Mouse (Mus musculus) forebrain, embryonic 16.5 days (tissue): ENCODE measurements around the gene Det1. TPM values are rescaled to one million over a fixed set of nuclear protein-coding genes. Genes with fewer than 3 reads are reported as not detected.
A peak's percentile ranks its signal among the peaks of the same experiment; 100 is the strongest.

Source experiments
- ATAC-seq: fragments of 200-750 bp; cut with Nextera tagmentation; 2 replicates; pipeline ENCODE4 v1.8.0; 2017; ENCODE audit warnings: mild to moderate bottlenecking, moderate library complexity
- H3K27ac ChIP-seq: fragments of 300-500 bp; sonication (generic); 2 replicates; pipeline ENCODE4 v1.5.1; 2014; ENCODE audit warnings: low read length, control low read depth
- H3K27me3 ChIP-seq: fragments of 300-500 bp; sonication (generic); replicated peaks from 2 replicates; pipeline ENCODE4 v1.6.1; 2014; ENCODE audit warnings: low read length; ENCODE audit not compliant: control insufficient read depth, insufficient read depth
- H3K36me3 ChIP-seq: fragments of 300-500 bp; sonication (generic); 2 replicates; pipeline ENCODE4 v1.6.1; 2014; ENCODE audit not compliant: control insufficient read depth, insufficient read depth
- H3K4me1 ChIP-seq: fragments of 300-500 bp; sonication (generic); replicated peaks from 2 replicates; pipeline ENCODE4 v1.6.1; 2014; ENCODE audit warnings: low read length; ENCODE audit not compliant: control insufficient read depth, insufficient read depth
- H3K4me2 ChIP-seq: fragments of 300-500 bp; sonication (generic); 2 replicates; pipeline ENCODE4 v1.6.1; 2014; ENCODE audit warnings: mild to moderate bottlenecking, low read length, control low read depth
- H3K4me3 ChIP-seq: fragments of 300-500 bp; sonication (generic); replicated peaks from 2 replicates; pipeline ENCODE4 v1.5.1; 2014; ENCODE audit warnings: mild to moderate bottlenecking, low read length, control low read depth
- H3K9ac ChIP-seq: fragments of 300-500 bp; sonication (generic); replicated peaks from 2 replicates; pipeline ENCODE4 v1.6.1; 2014; ENCODE audit warnings: low read depth, low read length, control low read depth
- H3K9me3 ChIP-seq: fragments of 300-500 bp; sonication (generic); 2 replicates; pipeline ENCODE4 v1.6.1; 2016; ENCODE audit warnings: low read length; ENCODE audit not compliant: control insufficient read depth
- WGBS: fragments of 180-500 bp; shearing (Covaris S2); extraction: QIAGEN DNeasy Blood & Tissue Kit; methylation state at CpG from one replicate; pipeline ENCODE4 v1.1.7; 2014; 5-methylcytosine and 5-hydroxymethylcytosine counted together
- polyA plus RNA-seq: library from polyadenylated mRNA; unstranded; fragments of >200 nt; fragmentation: Nextera tagmentation; extraction: Ambion mirVana; gene quantifications from 2 replicates; pipeline ENCODE4 v1.2.1, GENCODE M21; 2015

Gene Det1
- polyA plus RNA-seq = 16.3 and 17.5 TPM in 2 replicates

GRCm38 (mm10) chr7:78846737-78847434 lies at the start of gene Det1:
Det1 (minus strand) TSS chr7:78847263.
- peaks cover 17% of the 10 kb centered on the region for H3K36me3 ChIP-seq
- ATAC-seq = peak; percentile 97
- H3K27me3 ChIP-seq = 0 out of 2 replicates have a peak, but pooled peaks cover 3% of the 10 kb centered on the region
- under 1% methylated on average over 54 of the region's 54 CpGs for WGBS
- peak within 1 kb of the TSS; percentile 68 for H3K4me3 ChIP-seq
- H3K9me3 ChIP-seq = no peaks in the 10 kb centered on the region
- H3K27ac ChIP-seq = peak within 1 kb of the TSS; percentile 66; the same call in 1 of the 2 replicates
- peak within 1 kb of the TSS; percentile 85 for H3K9ac ChIP-seq
- H3K4me1 ChIP-seq = peaks cover 8% of the 10 kb centered on the region
- peak within 1 kb of the TSS; percentile 69 for H3K4me2 ChIP-seq

- ATAC-seq = peak; percentile 98
- Histone ChIP-seq H3K4me2 (peak within 1 kb of the TSS; percentile 74), H3K36me3 (no peaks in the 10 kb centered on the region), H3K27ac (no peak within 1 kb of the TSS; the same call in 1 of the 2 replicates), H3K4me1 (peaks cover 18% of the 10 kb centered on the region), H3K4me3 (peak within 1 kb of the TSS; percentile 78), H3K9me3 (no peaks in the 10 kb centered on the region), H3K9ac (peak within 1 kb of the TSS; percentile 66), H3K27me3 (no peaks in the 10 kb centered on the region)
- WGBS = under 1% methylated on average over 53 of the region's 53 CpGs
These were observed 48.7 kb upstream of the Det1 start, which contains the start of gene Aen for GRCm38 (mm10) chr7:78895653-78896333. Aen (plus strand) TSS chr7:78895854.

- no peaks in the 10 kb centered on the region for H3K36me3 ChIP-seq
- no peak overlapping the region; the same call in 1 of the 2 replicates for H3K27ac ChIP-seq
- WGBS = 57% methylated on average over 13 of the region's 13 CpGs
- ATAC-seq = no peak
- peak overlapping the region; percentile 78 for H3K4me3 ChIP-seq
- H3K27me3 ChIP-seq = no peaks in the 10 kb centered on the region
- peak overlapping the region; percentile 74 for H3K4me2 ChIP-seq
- H3K9me3 ChIP-seq = no peaks in the 10 kb centered on the region
- H3K4me1 ChIP-seq = peaks cover 18% of the 10 kb centered on the region
- peak overlapping the region; percentile 66 for H3K9ac ChIP-seq
These were observed 48.1 kb upstream of the Det1 start for GRCm38 (mm10) chr7:78895021-78895652.

- Histone ChIP-seq H3K4me2 (no peak overlapping the region), H3K36me3 (no peaks in the 10 kb centered on the region), H3K9ac (no peak overlapping the region), H3K4me3 (no peak overlapping the region), H3K27me3 (no peaks in the 10 kb centered on the region), H3K9me3 (no peaks in the 10 kb centered on the region), H3K27ac (no peak overlapping the region), H3K4me1 (peaks cover 18% of the 10 kb centered on the region)
- 88% methylated on average over 10 of the region's 10 CpGs for whole genome bisulfite sequencing
- ATAC-seq = no peak
These were observed 46.9 kb upstream of the Det1 start for GRCm38 (mm10) chr7:78893917-78894316.

GRCm38 (mm10) chr7:78890641-78891040 lies 43.6 kb upstream of the Det1 start:
- ATAC-seq = no peak
- no peak overlapping the region for H3K27ac ChIP-seq

GRCm38 (mm10) chr7:78887431-78887842 lies 40.4 kb upstream of the Det1 start:
- H3K27me3 ChIP-seq = no peaks in the 10 kb centered on the region
- H3K4me3 ChIP-seq = peak overlapping the region; percentile 8; the same call in 1 of the 2 replicates
- peak; percentile 56 for ATAC-seq
- H3K4me2 ChIP-seq = peak overlapping the region; percentile 44
- H3K27ac ChIP-seq = peak overlapping the region; percentile 65
- no peaks in the 10 kb centered on the region for H3K9me3 ChIP-seq
- H3K4me1 ChIP-seq = peaks cover 49% of the 10 kb centered on the region
- 6% methylated on average over 9 of the region's 9 CpGs for WGBS
- H3K9ac ChIP-seq = peak overlapping the region; percentile 42
- 0 out of 2 replicates have a peak, but pooled peaks cover 2% of the 10 kb centered on the region for H3K36me3 ChIP-seq

More at GRCm38 (mm10) chr7:78890641-78891040, 43.6 kb upstream of the Det1 start:
- no peaks in the 10 kb centered on the region for H3K9me3 ChIP-seq
- 4% methylated on average over 16 of the region's 16 CpGs for WGBS
- no peaks in the 10 kb centered on the region for H3K27me3 ChIP-seq
- H3K4me2 ChIP-seq = no peak overlapping the region
- no peak overlapping the region for H3K4me3 ChIP-seq
- H3K9ac ChIP-seq = no peak overlapping the region
- 0 out of 2 replicates have a peak, but pooled peaks cover 2% of the 10 kb centered on the region for H3K36me3 ChIP-seq
- H3K4me1 ChIP-seq = peaks cover 33% of the 10 kb centered on the region

GRCm38 (mm10) chr7:78886496-78886895 lies 39.4 kb upstream of the Det1 start:
- Histone ChIP-seq H3K9ac (0 out of 2 replicates have a peak overlapping the region, but pooled peaks have one; percentile 20), H3K4me2 (peak overlapping the region; percentile 44), H3K36me3 (0 out of 2 replicates have a peak, but pooled peaks cover 2% of the 10 kb centered on the region), H3K9me3 (no peaks in the 10 kb centered on the region), H3K27ac (peak overlapping the region; percentile 51), H3K4me1 (peaks cover 53% of the 10 kb centered on the region), H3K27me3 (no peaks in the 10 kb centered on the region), H3K4me3 (peak overlapping the region; percentile 17)
- ATAC-seq = peak; percentile 2; the same call in 1 of the 2 replicates
- 15% methylated on average over 4 of the region's 4 CpGs for WGBS

GRCm38 (mm10) chr7:78885404-78885803 lies 38.3 kb upstream of the Det1 start:
- Histone ChIP-seq H3K9me3 (no peaks in the 10 kb centered on the region), H3K4me2 (peak overlapping the region; percentile 44), H3K4me3 (peak overlapping the region; percentile 17), H3K9ac (0 out of 2 replicates have a peak overlapping the region, but pooled peaks have one; percentile 8), H3K27me3 (no peaks in the 10 kb centered on the region), H3K27ac (peak overlapping the region; percentile 51; the same call in 1 of the 2 replicates), H3K4me1 (peaks cover 55% of the 10 kb centered on the region), H3K36me3 (0 out of 2 replicates have a peak, but pooled peaks cover 2% of the 10 kb centered on the region)
- WGBS = 75% methylated on average over 5 of the region's 5 CpGs
- no peak for ATAC-seq
